Mouse (Mus musculus): ENCODE measurements around the gene Ltbp2.

- TF ChIP-seq GATA1 (IDR thresholded peaks at IDR 0.05; ENCODE audit: low read length) (no peak), TAL1 (IDR thresholded peaks at IDR 0.05; ENCODE audit: low read length) (no peak)
These were observed 52.7 kb downstream of the Ltbp2 start for GRCm38 (mm10) chr12:84823601-84824000.
